Mouse (Mus musculus): ENCODE results near the gene Clk3. TPM values are rescaled to one million over a fixed set of nuclear protein-coding genes. Genes with fewer than 3 reads are reported as not detected.

The Clk3 gene
- total RNA-seq, 2 experiments from 2014 or later, result 36.2 to 36.5 TPM

- intact Hi-C loops (cut with DNase I; ENCODE audit: low total_unique reads), result loop anchor here (10.0 kb wide), 2 partner anchors 61 to 221 kb away; partner anchors contain the start of gene Arid3b
- no peak for DNase-seq
Measured at GRCm38 (mm10) chr9:57774168-57774567, 8.5 kb upstream of the Clk3 start.

- intact Hi-C loops (cut with DNase I; ENCODE audit: low total_unique reads), result loop anchor here (10.0 kb wide), 2 partner anchors 61 to 221 kb away; partner anchors contain the start of gene Arid3b
- DNase-seq, result no peak
Measured at GRCm38 (mm10) chr9:57773754-57774153, 8.1 kb upstream of the Clk3 start.

DNA sequence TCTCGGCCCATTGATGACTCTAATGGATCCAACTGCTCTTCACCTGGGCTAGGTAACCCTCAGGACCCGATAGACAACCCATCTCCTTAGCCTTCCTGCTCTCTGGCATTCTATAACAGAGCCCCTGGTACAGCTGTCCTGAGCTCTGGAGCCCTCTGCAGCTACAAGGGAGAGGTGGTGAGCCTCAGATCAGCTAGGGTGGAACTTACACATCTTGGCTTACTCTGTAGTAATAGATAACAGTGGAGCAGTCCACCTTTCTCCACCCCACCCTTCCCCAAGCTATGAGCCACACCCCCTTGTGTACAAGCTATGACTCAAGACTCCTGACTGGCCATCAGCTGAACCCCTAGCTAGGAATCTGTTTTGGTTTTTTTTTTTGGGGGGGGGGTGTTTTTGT lies 5.2 kb upstream of the Clk3 start:
- intact Hi-C loops (cut with DNase I; ENCODE audit: low total_unique reads), result loop anchor here (10.0 kb wide), 2 partner anchors 64 to 224 kb away; partner anchors contain the start of gene Arid3b
- no peak for DNase-seq

DNA sequence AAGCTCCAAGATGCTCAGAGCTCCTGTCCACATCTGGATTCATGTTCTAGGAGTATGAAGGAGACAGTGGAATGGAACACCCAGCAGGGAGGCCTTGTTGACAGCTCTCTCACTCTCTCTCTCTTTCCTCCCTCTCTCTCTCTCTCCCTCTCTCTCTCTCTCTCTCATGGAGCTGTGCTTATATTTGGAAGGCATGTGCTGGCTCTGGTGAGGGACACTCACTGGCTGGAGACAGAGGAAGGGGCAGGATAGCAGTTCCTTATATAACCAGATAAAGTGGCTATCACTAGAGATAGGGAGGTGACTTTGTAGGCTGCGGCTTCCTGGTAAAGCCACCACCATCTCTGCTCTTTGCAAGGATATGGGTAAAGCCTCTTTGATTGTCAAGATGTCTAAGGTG lies 4.6 kb upstream of the Clk3 start:
- intact Hi-C loops (cut with DNase I; ENCODE audit: low total_unique reads), result loop anchor here (10.0 kb wide), 2 partner anchors 65 to 225 kb away; partner anchors contain the start of gene Arid3b
- DNase-seq, result no peak

DNA sequence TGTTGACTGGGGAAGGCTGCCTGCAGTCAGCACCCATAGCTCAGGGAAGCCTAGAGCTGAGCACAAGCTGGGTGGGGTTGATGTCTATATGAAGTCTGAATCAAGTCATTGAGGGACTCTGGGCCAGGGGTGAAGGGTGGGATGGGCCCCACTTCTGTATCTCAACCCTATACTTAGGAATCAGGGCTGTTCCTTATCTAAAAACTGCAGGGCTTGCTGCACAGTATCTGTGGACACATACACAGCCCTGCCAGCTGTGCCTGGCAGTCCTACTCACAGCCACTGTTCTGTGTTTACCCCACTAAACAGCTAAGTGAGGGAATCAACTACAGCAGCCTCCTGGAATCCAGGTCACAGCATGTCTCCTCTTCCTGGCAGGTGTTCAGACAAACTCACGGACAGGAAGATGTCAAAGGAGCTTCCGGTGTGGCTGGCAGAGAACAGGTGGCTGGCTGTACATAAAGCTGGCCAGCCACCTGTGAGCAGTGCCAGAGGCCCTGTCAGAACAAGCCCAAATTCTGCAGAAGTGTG lies 3.9 kb upstream of the Clk3 start:
- intact Hi-C loops (cut with DNase I; ENCODE audit: low total_unique reads), result loop anchor here (10.0 kb wide), 2 partner anchors 65 to 225 kb away; partner anchors contain the start of gene Arid3b
- no peak for DNase-seq

GRCm38 (mm10) chr9:57767231-57767630 lies 1.6 kb upstream of the Clk3 start:
- no peak for DNase-seq
- intact Hi-C loops (cut with DNase I; ENCODE audit: low total_unique reads), result no loop called here

DNA sequence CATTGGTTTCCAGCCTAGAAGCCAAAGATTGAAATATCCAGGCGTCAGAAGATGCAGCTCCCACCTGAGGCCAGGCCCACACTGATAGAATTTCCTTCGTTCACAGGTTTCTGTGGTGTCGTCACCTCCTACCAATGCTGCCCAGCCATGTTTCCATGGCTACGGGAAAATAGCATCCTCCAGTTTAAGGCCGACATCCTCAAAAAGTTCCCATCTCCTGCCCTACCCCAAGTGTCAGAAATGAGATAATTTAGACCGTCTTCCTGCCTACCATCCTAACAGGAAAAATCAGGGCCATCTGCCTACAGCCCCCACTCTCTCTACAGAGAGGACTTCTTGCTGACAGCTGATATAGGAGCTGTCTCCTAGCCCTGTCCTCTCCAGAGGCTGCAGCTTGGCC lies 771 bp upstream of the Clk3 start:
- no peak for DNase-seq
- intact Hi-C loops (cut with DNase I; ENCODE audit: low total_unique reads), result no loop called here

GRCm38 (mm10) chr9:57764974-57765363 lies 691 bp downstream of the Clk3 start:
- DNase-seq, result peak; percentile 97
- intact Hi-C loops (cut with DNase I; ENCODE audit: low total_unique reads), result no loop called here

DNA sequence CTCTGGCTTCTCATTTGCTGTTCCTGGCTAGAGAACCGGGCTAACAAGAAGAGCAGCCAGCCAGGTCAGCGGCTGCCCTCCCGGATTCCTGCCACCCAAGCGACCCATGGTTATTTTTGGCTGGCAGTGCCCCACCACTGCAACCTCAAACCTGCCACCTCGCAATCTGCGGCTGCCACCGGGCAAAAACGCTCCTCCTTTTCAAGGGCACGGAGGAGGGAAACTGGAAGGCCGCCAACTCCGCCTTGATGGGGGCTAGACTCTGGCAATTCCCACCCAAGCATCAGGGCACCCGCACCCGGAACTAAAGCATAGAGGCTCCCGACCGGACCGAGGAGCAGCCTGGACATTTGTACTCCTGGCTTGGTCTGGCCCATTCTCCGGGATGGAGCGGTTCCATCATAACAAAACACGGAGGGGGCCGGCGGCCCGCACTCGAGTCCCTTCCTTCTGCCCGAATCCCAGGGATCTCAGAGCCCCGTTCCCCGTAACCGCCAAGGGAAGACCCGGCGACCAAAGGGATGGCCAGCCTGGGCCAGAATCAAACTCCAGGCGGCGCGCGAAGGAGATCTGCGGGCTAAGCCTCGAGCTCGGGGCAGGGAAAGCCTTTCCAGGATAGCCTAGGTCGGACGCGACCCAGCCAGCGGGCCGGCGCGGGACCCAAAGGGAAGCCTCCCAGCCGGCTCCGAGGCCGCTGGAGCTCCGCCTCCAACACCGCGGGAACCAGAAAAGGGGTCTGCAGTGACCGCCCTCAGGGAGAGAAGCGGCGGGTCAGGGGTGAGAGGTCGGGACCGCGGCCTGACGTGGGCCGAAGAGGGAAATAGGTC lies 1.3 kb downstream of the Clk3 start:
- intact Hi-C loops (cut with DNase I; ENCODE audit: low total_unique reads), result no loop called here

DNA sequence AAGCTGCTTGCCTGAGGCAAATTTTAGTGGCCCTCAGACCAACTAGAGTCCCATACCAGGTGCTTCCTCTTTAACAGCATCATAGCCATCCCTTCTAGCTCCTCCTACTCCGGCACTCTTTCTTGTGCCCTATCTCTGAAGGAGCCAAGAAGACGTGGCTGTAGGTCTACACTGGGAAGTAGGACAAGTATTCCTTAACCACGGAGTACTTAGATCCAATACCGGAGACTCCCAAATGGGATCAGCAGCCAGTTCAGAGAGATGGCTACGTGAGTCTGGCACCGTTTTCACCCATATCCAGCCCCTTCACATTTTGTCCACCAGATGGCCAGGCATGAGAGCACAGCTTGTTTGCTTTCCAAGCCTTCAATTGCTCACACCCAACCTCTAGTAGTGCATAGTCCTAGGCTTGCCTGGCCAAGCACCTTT lies 3.1 kb downstream of the Clk3 start:
- intact Hi-C loops (cut with DNase I; ENCODE audit: low total_unique reads), result no loop called here
- peak; percentile 40 for DNase-seq

More for the DNA sequence above, 1.3 kb downstream of the Clk3 start:
- DNase-seq, result peak; percentile 84

DNA sequence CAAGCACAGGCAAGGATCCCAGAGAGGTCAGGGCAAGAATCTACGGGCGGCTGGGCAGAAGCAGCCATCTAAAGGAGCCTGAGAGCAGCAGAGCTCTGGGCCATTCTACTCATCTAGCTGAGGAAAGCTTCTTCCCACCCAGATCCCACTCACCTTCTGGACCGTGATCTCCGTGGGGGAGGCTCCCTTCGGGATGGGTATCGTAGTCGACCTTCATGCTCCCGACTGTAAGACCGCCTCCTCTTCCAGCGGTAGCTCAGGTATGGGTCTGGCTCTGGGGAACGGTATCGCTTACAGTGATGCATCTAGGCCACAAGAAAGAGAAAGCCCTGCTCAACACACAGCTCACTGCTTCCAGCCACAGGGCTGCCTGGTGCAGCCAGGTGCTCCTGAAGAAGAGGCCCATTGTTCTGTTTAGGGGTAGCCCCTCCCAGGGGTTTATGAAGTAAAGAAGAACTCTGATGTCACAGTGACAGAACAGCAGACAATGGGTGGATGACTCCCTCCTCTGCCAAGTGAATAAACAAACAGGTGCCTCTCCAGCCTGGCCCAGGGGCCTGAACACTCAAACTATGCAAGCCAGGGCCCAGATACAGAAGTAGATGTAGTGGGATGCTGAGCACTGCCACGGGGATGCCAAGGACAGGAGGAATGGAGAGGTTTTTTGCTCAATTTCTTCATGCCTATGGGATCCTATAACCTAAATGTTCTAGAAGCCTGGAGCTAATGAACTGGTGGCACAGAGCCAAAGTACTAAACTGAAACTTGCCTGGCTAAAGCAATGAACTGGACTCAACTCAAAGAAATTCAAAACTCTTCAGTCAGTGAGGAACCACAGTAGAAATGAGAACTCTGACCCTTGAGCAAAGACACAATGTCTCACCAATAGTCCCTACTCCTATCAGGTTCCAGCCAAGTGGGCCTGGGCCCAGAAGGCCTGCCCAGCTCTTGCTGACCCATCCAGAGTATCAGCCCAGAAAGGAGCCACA lies 3.8 kb downstream of the Clk3 start:
- intact Hi-C loops (cut with DNase I; ENCODE audit: low total_unique reads), result no loop called here
- DNase-seq, result peak; percentile 51

DNA sequence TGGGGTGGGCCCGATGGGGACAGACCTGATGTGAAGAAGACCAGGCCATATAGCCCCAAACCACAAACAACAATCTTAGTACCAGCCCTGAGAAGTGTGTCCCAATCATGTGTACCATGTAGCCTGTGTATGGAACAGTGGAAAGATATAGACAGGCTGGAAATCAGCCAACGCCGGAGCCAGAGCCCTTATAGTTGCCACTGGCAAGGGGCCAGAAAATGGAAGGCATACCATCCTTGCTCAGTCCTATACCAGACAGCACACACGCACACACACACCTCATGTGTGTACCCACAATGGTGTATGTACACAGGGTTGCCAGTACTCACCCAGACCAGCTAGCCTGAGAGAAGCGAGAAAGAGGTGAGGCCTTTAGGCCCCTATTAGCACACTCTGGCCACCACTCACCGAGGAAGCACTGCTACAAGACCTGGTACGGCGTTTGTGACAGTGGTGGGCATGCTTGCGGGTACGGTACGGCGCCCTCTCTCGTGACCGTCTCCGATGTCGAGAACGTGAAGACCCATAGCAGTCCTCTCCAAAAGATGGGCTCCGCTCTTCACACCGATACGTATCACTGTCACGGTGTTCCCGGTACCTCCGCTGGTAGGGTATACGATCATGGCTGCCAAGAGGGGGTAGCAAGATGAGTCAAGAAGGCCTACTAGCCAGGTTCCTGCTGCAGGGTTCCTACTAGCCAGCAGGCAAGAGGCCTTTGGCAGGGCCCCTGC lies 5.1 kb downstream of the Clk3 start:
- DNase-seq, result no peak
- intact Hi-C loops (cut with DNase I; ENCODE audit: low total_unique reads), result no loop called here

DNA sequence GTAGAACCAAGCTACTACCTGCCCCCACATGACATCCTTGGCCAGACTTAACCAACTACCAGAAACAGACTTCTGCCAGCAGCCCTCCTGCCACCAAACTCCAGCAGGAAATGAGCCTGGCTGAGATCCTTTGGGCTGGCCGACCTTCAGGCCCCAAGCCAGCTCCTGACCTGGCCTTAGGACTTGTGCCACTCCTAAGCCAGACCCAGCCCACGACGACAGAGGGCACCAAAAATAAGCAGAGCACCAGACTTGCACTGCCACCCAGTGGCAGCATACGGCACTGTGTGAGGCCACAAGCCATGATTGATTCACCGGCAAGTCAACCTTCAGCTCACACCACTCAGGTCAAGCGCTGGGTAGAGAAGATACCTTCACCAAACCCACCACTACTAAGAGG lies 6.4 kb downstream of the Clk3 start:
- peak; percentile 79 for DNase-seq
- intact Hi-C loops (cut with DNase I; ENCODE audit: low total_unique reads), result loop anchor here (10.0 kb wide), 1 partner anchor 214 kb away; no protein-coding TSS in a partner anchor

DNA sequence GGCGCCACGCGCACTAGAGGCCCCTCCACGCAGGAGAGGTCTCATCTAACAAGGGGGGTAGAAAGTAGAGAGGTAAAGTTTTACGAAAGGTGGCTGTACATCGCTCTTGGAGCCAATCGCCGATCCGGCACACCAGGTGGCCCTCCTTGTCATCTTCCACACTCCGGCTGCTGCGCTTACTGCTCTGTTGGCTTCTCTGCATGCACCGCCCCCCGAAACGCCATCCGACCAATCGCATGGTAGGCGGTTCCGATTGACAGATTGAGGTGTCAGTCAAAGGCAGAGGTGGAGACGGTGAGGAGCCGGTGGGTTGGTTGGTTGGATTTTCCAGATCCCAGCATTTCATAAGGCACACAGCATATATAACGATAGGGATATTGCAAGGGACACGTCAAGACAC lies 7.1 kb downstream of the Clk3 start:
- DNase-seq, result no peak
- intact Hi-C loops (cut with DNase I; ENCODE audit: low total_unique reads), result loop anchor here (10.0 kb wide), 1 partner anchor 214 kb away; no protein-coding TSS in a partner anchor

DNA sequence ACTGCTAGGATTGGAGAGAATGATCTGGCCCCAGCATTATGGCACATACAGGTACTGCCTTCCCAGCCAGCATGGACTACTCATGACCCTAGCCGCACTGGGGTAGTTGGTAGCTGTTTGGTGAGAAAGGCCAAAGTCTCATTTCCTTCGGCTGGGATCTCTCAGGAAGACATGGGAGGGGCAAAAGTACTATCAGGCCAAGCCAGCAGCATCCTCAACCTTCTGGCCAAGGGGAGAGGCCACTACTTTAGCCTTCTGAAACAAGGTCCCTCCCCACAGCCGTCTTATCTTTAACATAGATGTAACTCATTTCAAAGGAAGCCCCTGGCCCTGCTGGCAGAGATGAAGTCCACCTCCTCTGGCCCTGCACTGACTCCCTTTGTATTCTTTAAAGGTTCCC lies 8.1 kb downstream of the Clk3 start:
- no peak for DNase-seq
- intact Hi-C loops (cut with DNase I; ENCODE audit: low total_unique reads), result loop anchor here (10.0 kb wide), 1 partner anchor 213 kb away; no protein-coding TSS in a partner anchor

GRCm38 (mm10) chr9:57750901-57751300 lies 14.8 kb downstream of the Clk3 start:
- DNase-seq, result no peak

DNA sequence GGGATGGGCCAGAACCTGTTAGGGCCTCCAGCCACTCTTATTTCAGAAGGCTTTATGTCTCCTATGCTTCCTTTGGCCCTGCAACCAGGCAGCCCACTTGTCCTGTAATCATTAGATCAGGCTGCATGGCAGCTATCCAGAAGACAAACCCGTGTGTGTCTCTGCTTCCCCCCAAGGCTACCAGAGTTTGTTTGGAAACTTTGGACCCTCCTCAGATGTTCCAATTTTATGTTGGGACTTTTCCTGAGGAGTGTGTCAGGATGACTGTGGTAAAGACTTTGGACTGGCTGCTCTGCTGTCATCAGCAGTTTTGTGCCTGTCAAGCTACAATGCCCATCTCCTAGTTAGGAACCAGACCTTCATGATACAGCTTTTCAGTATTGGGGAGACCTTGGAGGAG lies 16.8 kb downstream of the Clk3 start:
- no peak for DNase-seq
- intact Hi-C loops (cut with DNase I; ENCODE audit: low total_unique reads), result no loop called here

More at GRCm38 (mm10) chr9:57750901-57751300, 14.8 kb downstream of the Clk3 start:
- intact Hi-C loops (cut with DNase I; ENCODE audit: low total_unique reads), result loop anchor here (10.0 kb wide), 1 partner anchor 206 kb away; no protein-coding TSS in a partner anchor

DNA sequence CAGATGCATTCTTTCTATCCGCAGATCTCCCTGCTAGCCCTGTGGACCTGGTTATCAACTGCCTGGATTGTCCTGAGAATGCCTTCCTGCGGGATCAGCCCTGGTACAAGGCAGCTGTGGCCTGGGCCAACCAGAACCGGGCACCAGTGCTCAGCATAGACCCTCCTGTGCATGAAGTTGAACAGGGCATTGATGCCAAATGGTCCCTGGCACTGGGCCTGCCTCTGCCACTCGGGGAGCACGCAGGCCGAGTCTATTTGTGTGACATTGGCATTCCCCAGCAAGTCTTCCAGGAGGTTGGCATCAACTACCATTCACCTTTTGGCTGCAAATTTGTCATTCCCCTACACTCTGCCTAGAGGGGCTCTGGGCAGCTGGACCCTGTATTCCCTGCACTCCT lies 17.5 kb downstream of the Clk3 start:
- no peak for DNase-seq
- intact Hi-C loops (cut with DNase I; ENCODE audit: low total_unique reads), result no loop called here

GRCm38 (mm10) chr9:57747067-57747466 lies 18.6 kb downstream of the Clk3 start:
- DNase-seq, result no peak
- intact Hi-C loops (cut with DNase I; ENCODE audit: low total_unique reads), result loop anchor here (2.0 kb wide), 1 partner anchor 88 kb away; no protein-coding TSS in a partner anchor

Data from gastrocnemius, postnatal 14 days (tissue).